Mouse (Mus musculus): ENCODE data around the gene Slc47a1. TPM values are rescaled to one million over a fixed set of nuclear protein-coding genes. Genes with fewer than 3 reads are reported as not detected.

Slc47a1 gene
- polyA plus RNA-seq, 1 experiment from 2014 or later: 1.3 TPM

DNA sequence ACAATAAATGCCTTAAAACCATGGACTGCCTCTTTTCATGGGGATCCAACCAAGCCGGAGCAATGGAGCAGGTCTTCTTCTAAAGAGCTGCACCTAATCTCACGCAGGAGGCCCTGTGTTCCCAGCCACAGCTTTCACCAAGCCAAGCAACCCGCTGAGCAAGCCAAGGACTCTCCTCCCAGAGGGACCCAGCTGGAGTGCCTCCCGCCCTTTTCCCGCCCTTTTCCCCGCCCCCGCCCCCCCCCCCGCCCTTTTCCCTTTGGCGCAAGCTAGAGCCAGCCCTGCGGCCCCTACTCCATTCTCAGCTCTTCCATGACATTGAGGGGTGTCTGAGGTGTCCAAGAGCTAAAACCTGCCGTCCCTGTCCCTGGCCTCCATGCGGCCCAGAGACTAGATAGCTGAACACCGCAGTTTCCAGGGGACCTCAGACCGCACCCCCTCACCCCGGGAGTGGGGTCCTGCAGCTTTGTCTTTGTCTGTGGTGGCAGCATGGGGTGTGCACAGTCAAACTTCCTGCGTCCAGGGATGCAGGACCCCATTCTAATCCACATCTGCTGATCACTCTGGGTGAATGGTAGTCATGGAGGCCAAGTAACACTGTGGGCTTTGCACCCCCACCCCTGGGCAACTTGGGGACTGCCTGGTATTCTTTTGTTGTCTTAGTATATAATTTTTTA, 77.3 kb downstream of the Slc47a1 start:
- H3K9me3 ChIP-seq (ENCODE audit: control insufficient read depth, low read length): no peaks in the 10 kb centered on the region
- peaks cover 4% of the 10 kb centered on the region; the same call in 1 of the 2 replicates for H3K4me1 ChIP-seq (replicated peaks; ENCODE audit: control insufficient read depth, insufficient read depth)
- no peak overlapping the region for H3K27ac ChIP-seq (replicated peaks)
- TF ChIP-seq EP300 (optimal IDR thresholded peaks at IDR 0.05): no peak
- no peak for TF ChIP-seq CTCF (IDR thresholded peaks at IDR 0.05; ENCODE audit: low read depth)
- DNase-seq (ENCODE audit: low spot score): peak; percentile 50
- no peaks in the 10 kb centered on the region for H3K27me3 ChIP-seq (ENCODE audit: control insufficient read depth, insufficient read depth, low read length)
- H3K36me3 ChIP-seq (ENCODE audit: control insufficient read depth, insufficient read depth, low read length): no peaks in the 10 kb centered on the region
- peak overlapping the region; percentile 39 for H3K4me2 ChIP-seq (replicated peaks; ENCODE audit: low read depth)
- H3K9ac ChIP-seq (ENCODE audit: low read length): no peak overlapping the region
- 16% methylated on average over 14 of the region's 16 CpGs for WGBS
- peak; percentile 48; the same call in 1 of the 2 replicates for ATAC-seq (ENCODE audit: low FRiP score, low TSS enrichment)
- H3K4me3 ChIP-seq (ENCODE audit: low read depth, low read length): no peak overlapping the region

DNA sequence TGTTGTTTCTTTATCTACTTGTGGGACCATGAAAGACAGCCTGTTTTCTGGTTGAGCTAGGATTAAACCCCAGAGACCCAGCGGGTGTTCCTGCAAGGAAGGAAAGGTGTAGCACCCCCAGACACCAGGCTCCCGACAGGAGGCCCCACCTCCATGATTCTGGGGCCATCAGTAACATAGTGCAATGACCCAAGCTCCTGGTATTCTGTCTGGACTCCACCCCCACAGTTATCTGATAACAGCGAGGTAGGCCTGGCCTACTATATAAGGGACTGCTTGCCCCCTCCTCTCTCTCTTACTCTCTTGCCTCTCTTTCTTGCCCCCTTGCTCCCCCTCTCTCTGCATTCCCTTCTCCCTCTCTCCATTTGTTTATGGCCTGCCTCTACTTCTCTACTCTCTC, 77.9 kb downstream of the Slc47a1 start:
- Histone ChIP-seq H3K4me2 (replicated peaks; ENCODE audit: low read depth) (peak overlapping the region; percentile 39; the same call in 1 of the 2 replicates), H3K27me3 (ENCODE audit: control insufficient read depth, insufficient read depth, low read length) (no peaks in the 10 kb centered on the region), H3K27ac (replicated peaks) (no peak overlapping the region), H3K36me3 (ENCODE audit: control insufficient read depth, insufficient read depth, low read length) (no peaks in the 10 kb centered on the region), H3K9me3 (ENCODE audit: control insufficient read depth, low read length) (no peaks in the 10 kb centered on the region), H3K4me1 (replicated peaks; ENCODE audit: control insufficient read depth, insufficient read depth) (peaks cover 4% of the 10 kb centered on the region; the same call in 1 of the 2 replicates), H3K9ac (ENCODE audit: low read length) (no peak overlapping the region), H3K4me3 (ENCODE audit: low read depth, low read length) (no peak overlapping the region)
- WGBS: 55% methylated on average over 3 of the region's 3 CpGs
- ATAC-seq (ENCODE audit: low FRiP score, low TSS enrichment) (no peak), DNase-seq (ENCODE audit: low spot score) (no peak)
- no peak for TF ChIP-seq EP300 (optimal IDR thresholded peaks at IDR 0.05)
- no peak for TF ChIP-seq CTCF (IDR thresholded peaks at IDR 0.05; ENCODE audit: low read depth)

DNA sequence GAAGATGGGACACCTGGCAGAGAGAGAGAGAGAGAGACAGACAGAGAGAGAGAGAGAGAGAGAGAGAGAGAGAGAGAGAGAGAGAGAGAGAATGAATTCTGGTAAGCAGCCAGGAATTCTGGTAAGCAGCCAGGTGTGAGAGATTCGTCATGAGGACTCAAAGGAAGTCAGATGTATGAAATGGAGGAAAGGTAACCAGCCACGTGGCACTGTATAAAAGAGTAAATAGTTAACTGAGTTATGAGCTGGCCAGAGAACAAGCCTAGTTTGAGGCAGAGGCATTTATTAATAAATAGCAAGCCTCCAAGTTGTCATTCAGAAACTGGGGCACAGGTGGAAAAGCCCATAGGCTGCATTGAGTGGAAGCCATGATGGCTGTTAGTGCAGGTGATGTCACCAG, 80.2 kb downstream of the Slc47a1 start:
- peaks cover 4% of the 10 kb centered on the region; the same call in 1 of the 2 replicates for H3K4me1 ChIP-seq (replicated peaks; ENCODE audit: control insufficient read depth, insufficient read depth)
- WGBS: 29% methylated on average over 2 of the region's 2 CpGs
- H3K27me3 ChIP-seq (ENCODE audit: control insufficient read depth, insufficient read depth, low read length): no peaks in the 10 kb centered on the region
- no peak for TF ChIP-seq EP300 (optimal IDR thresholded peaks at IDR 0.05)
- no peak for TF ChIP-seq CTCF (IDR thresholded peaks at IDR 0.05; ENCODE audit: low read depth)
- H3K36me3 ChIP-seq (ENCODE audit: control insufficient read depth, insufficient read depth, low read length): no peaks in the 10 kb centered on the region
- H3K4me3 ChIP-seq (ENCODE audit: low read depth, low read length): no peak overlapping the region
- H3K27ac ChIP-seq (replicated peaks): no peak overlapping the region
- no peaks in the 10 kb centered on the region for H3K9me3 ChIP-seq (ENCODE audit: control insufficient read depth, low read length)
- no peak overlapping the region for H3K4me2 ChIP-seq (replicated peaks; ENCODE audit: low read depth)
- DNase-seq (ENCODE audit: low spot score): peak; percentile 52
- H3K9ac ChIP-seq (ENCODE audit: low read length): no peak overlapping the region
- peak; percentile 82 for ATAC-seq (ENCODE audit: low FRiP score, low TSS enrichment)

DNA sequence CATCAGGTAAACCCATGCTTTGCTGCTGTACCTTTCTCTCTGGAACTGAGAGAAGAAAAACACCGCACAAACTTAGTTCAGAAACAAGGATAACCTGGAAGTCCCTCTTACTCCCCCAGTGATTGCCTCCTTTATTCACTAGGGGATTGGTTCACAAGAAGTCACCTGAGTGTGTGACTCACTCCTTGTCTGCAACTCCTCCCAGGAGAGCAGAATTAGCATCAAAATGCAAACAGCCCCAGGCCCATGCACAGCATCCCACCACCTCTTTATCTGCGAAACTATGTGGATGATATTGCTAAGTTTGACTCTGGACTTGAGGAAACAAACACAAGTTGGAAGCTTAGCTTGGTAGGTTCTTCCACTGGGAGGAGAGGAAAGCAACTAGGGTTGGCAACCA, 80.8 kb downstream of the Slc47a1 start:
- Histone ChIP-seq H3K4me2 (replicated peaks; ENCODE audit: low read depth) (no peak overlapping the region), H3K9me3 (ENCODE audit: control insufficient read depth, low read length) (no peaks in the 10 kb centered on the region), H3K27me3 (ENCODE audit: control insufficient read depth, insufficient read depth, low read length) (no peaks in the 10 kb centered on the region), H3K36me3 (ENCODE audit: control insufficient read depth, insufficient read depth, low read length) (no peaks in the 10 kb centered on the region), H3K27ac (replicated peaks) (0 out of 2 replicates have a peak overlapping the region, but pooled peaks have one; percentile 24), H3K4me3 (ENCODE audit: low read depth, low read length) (no peak overlapping the region), H3K9ac (ENCODE audit: low read length) (no peak overlapping the region), H3K4me1 (replicated peaks; ENCODE audit: control insufficient read depth, insufficient read depth) (peaks cover 4% of the 10 kb centered on the region; the same call in 1 of the 2 replicates)
- no peak for DNase-seq (ENCODE audit: low spot score)
- no peak for ATAC-seq (ENCODE audit: low FRiP score, low TSS enrichment)
- 87% methylated on average over 2 of the region's 2 CpGs for WGBS
- TF ChIP-seq CTCF (IDR thresholded peaks at IDR 0.05; ENCODE audit: low read depth) (no peak), EP300 (optimal IDR thresholded peaks at IDR 0.05) (no peak)

DNA sequence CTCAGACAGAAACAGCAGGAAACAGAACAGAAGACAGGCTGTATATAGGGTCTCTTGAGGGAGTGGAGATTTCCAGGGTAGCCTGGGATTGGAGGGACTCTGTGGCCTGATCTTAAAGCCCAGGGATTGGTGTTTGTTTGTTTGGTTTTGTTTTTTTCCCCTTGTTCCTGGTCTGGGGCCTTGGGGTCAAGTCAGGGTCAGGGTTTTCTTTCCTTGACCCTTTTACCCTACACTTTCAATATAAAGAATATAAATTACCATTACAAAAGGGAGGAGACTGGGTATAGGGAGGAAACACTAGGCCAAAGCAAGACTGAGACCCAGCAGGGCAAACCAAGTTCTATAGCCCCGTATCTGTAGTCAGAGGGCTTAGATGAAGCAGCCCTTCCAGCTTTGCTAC, 81.6 kb downstream of the Slc47a1 start:
- Histone ChIP-seq H3K4me1 (replicated peaks; ENCODE audit: control insufficient read depth, insufficient read depth) (peaks cover 4% of the 10 kb centered on the region; the same call in 1 of the 2 replicates), H3K9ac (ENCODE audit: low read length) (no peak overlapping the region), H3K4me3 (ENCODE audit: low read depth, low read length) (no peak overlapping the region), H3K4me2 (replicated peaks; ENCODE audit: low read depth) (no peak overlapping the region), H3K36me3 (ENCODE audit: control insufficient read depth, insufficient read depth, low read length) (no peaks in the 10 kb centered on the region), H3K9me3 (ENCODE audit: control insufficient read depth, low read length) (no peaks in the 10 kb centered on the region), H3K27ac (replicated peaks) (no peak overlapping the region), H3K27me3 (ENCODE audit: control insufficient read depth, insufficient read depth, low read length) (no peaks in the 10 kb centered on the region)
- TF ChIP-seq EP300 (optimal IDR thresholded peaks at IDR 0.05) (no peak), CTCF (IDR thresholded peaks at IDR 0.05; ENCODE audit: low read depth) (no peak)
- no peak for DNase-seq (ENCODE audit: low spot score)
- ATAC-seq (ENCODE audit: low FRiP score, low TSS enrichment): no peak
- 69% methylated on average over 1 of the region's 1 CpGs for WGBS

DNA sequence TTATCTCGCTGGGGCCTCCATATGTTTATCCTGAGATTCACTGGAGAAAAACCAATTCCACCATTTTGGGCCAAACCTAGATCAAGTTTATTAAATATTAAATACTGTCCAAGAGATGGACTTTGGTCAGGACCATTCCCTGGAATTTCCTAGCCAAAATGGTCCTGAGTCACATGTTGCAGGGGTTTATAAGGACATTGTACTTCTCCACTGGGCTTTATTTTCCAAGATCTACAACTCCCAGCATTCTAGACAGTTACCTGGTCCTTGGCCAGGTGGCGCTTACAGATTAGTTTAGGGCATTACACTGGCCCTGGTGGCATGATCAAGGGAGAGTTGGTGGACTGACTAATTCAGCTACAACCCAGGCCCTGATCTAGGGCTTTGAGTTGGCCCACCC, 82.6 kb downstream of the Slc47a1 start:
- no peak overlapping the region for H3K27ac ChIP-seq (replicated peaks)
- H3K36me3 ChIP-seq (ENCODE audit: control insufficient read depth, insufficient read depth, low read length): no peaks in the 10 kb centered on the region
- H3K4me2 ChIP-seq (replicated peaks; ENCODE audit: low read depth): no peak overlapping the region
- H3K27me3 ChIP-seq (ENCODE audit: control insufficient read depth, insufficient read depth, low read length): no peaks in the 10 kb centered on the region
- 89% methylated on average over 2 of the region's 2 CpGs for WGBS
- no peak overlapping the region for H3K4me3 ChIP-seq (ENCODE audit: low read depth, low read length)
- H3K4me1 ChIP-seq (replicated peaks; ENCODE audit: control insufficient read depth, insufficient read depth): peaks cover 4% of the 10 kb centered on the region; the same call in 1 of the 2 replicates
- H3K9me3 ChIP-seq (ENCODE audit: control insufficient read depth, low read length): no peaks in the 10 kb centered on the region
- TF ChIP-seq EP300 (optimal IDR thresholded peaks at IDR 0.05): no peak
- no peak for TF ChIP-seq CTCF (IDR thresholded peaks at IDR 0.05; ENCODE audit: low read depth)
- DNase-seq (ENCODE audit: low spot score) (no peak), ATAC-seq (ENCODE audit: low FRiP score, low TSS enrichment) (no peak)
- no peak overlapping the region for H3K9ac ChIP-seq (ENCODE audit: low read length)

Measured in stomach, postnatal 0 days (tissue).